Mouse (Mus musculus) bone marrow macrophage, adult 2 months (primary cell): ENCODE data around the gene Fbxl22.

Source experiments
- CTCF ChIP-seq: IDR thresholded peaks from 2 replicates; pipeline ENCODE4 v1.5.1; 2012; ENCODE audit warnings: low read depth, mild to moderate bottlenecking, low read length, moderate library complexity
- POLR2A ChIP-seq: IDR thresholded peaks from 2 replicates; pipeline ENCODE4 v1.6.1; 2012; ENCODE audit warnings: mild to moderate bottlenecking, low read depth, low read length, borderline replicate concordance

GRCm38 (mm10) chr9:66560295-66560694 lies 45.9 kb upstream of the Fbxl22 start:
- no peak for TF ChIP-seq POLR2A
- no peak for TF ChIP-seq CTCF
